Mouse (Mus musculus): ENCODE results near the gene Cd52. TPM values are rescaled to one million over a fixed set of nuclear protein-coding genes. Genes with fewer than 3 reads are reported as not detected.

Gene Cd52
- polyA plus RNA-seq, 1 experiment from 2014 or later: 28.6 TPM

GRCm38 (mm10) chr4:134128221-134128982 lies 33.5 kb upstream of the Cd52 start, which contains the start of gene Sh3bgrl3:
Sh3bgrl3 (minus strand) TSS chr4:134128789.
- peak within 1 kb of the TSS; percentile 81 for H3K4me2 ChIP-seq (ENCODE audit: low read depth, low read length)
- H3K9ac ChIP-seq (ENCODE audit: low read length): peak within 1 kb of the TSS; percentile 89

GRCm38 (mm10) chr4:134127793-134128192 lies 32.9 kb upstream of the Cd52 start:
- Histone ChIP-seq H3K4me3 (ENCODE audit: low read length) (peak overlapping the region; percentile 80), H3K9me3 (replicated peaks; ENCODE audit: control insufficient read depth, low read length) (no peaks in the 10 kb centered on the region), H3K4me2 (ENCODE audit: low read depth, low read length) (peak overlapping the region; percentile 81), H3K27me3 (ENCODE audit: control insufficient read depth, insufficient read depth, low read length) (no peaks in the 10 kb centered on the region), H3K9ac (ENCODE audit: low read length) (peak overlapping the region; percentile 89), H3K27ac (ENCODE audit: low read length) (no peak overlapping the region; the same call in 1 of the 2 replicates), H3K36me3 (ENCODE audit: control insufficient read depth, insufficient read depth) (peaks cover 7% of the 10 kb centered on the region), H3K4me1 (ENCODE audit: control insufficient read depth, insufficient read depth, low read length) (peaks cover 18% of the 10 kb centered on the region)
- WGBS: 46% methylated on average over 8 of the region's 8 CpGs
- no peak for ATAC-seq (replicated peaks; ENCODE audit: extremely low read depth, insufficient read depth, low FRiP score)

More at GRCm38 (mm10) chr4:134128221-134128982, 33.5 kb upstream of the Cd52 start, which contains the start of gene Sh3bgrl3:
- peak; percentile 96 for ATAC-seq (replicated peaks; ENCODE audit: extremely low read depth, insufficient read depth, low FRiP score)
- H3K27ac ChIP-seq (ENCODE audit: low read length): peak within 1 kb of the TSS; percentile 82
- WGBS: under 1% methylated on average over 47 of the region's 50 CpGs
- H3K27me3 ChIP-seq (ENCODE audit: control insufficient read depth, insufficient read depth, low read length): no peaks in the 10 kb centered on the region
- peaks cover 7% of the 10 kb centered on the region for H3K36me3 ChIP-seq (ENCODE audit: control insufficient read depth, insufficient read depth)
- peaks cover 18% of the 10 kb centered on the region for H3K4me1 ChIP-seq (ENCODE audit: control insufficient read depth, insufficient read depth, low read length)
- no peaks in the 10 kb centered on the region for H3K9me3 ChIP-seq (replicated peaks; ENCODE audit: control insufficient read depth, low read length)
- H3K4me3 ChIP-seq (ENCODE audit: low read length): peak within 1 kb of the TSS; percentile 80

GRCm38 (mm10) chr4:134127121-134127455 lies 32.2 kb upstream of the Cd52 start:
- Histone ChIP-seq H3K9ac (ENCODE audit: low read length) (no peak overlapping the region), H3K4me3 (ENCODE audit: low read length) (no peak overlapping the region; the same call in 1 of the 2 replicates), H3K4me2 (ENCODE audit: low read depth, low read length) (peak overlapping the region; percentile 81; the same call in 1 of the 2 replicates)

GRCm38 (mm10) chr4:134126300-134127120 lies 31.6 kb upstream of the Cd52 start:
- Histone ChIP-seq H3K4me3 (ENCODE audit: low read length) (no peak overlapping the region), H3K9me3 (replicated peaks; ENCODE audit: control insufficient read depth, low read length) (no peaks in the 10 kb centered on the region), H3K4me2 (ENCODE audit: low read depth, low read length) (no peak overlapping the region), H3K9ac (ENCODE audit: low read length) (no peak overlapping the region), H3K27me3 (ENCODE audit: control insufficient read depth, insufficient read depth, low read length) (no peaks in the 10 kb centered on the region), H3K27ac (ENCODE audit: low read length) (no peak overlapping the region), H3K36me3 (ENCODE audit: control insufficient read depth, insufficient read depth) (peaks cover 6% of the 10 kb centered on the region), H3K4me1 (ENCODE audit: control insufficient read depth, insufficient read depth, low read length) (peaks cover 18% of the 10 kb centered on the region)
- no peak for ATAC-seq (replicated peaks; ENCODE audit: extremely low read depth, insufficient read depth, low FRiP score)
- WGBS: 86% methylated on average over 21 of the region's 21 CpGs

More at GRCm38 (mm10) chr4:134127121-134127455, 32.2 kb upstream of the Cd52 start:
- no peaks in the 10 kb centered on the region for H3K27me3 ChIP-seq (ENCODE audit: control insufficient read depth, insufficient read depth, low read length)
- peaks cover 7% of the 10 kb centered on the region for H3K36me3 ChIP-seq (ENCODE audit: control insufficient read depth, insufficient read depth)
- H3K4me1 ChIP-seq (ENCODE audit: control insufficient read depth, insufficient read depth, low read length): peaks cover 18% of the 10 kb centered on the region
- no peaks in the 10 kb centered on the region for H3K9me3 ChIP-seq (replicated peaks; ENCODE audit: control insufficient read depth, low read length)
- WGBS: 81% methylated on average over 7 of the region's 7 CpGs
- ATAC-seq (replicated peaks; ENCODE audit: extremely low read depth, insufficient read depth, low FRiP score): no peak
- no peak overlapping the region for H3K27ac ChIP-seq (ENCODE audit: low read length)

- Histone ChIP-seq H3K4me1 (ENCODE audit: control insufficient read depth, insufficient read depth, low read length) (peaks cover 18% of the 10 kb centered on the region), H3K4me2 (ENCODE audit: low read depth, low read length) (no peak overlapping the region), H3K9ac (ENCODE audit: low read length) (no peak overlapping the region), H3K27ac (ENCODE audit: low read length) (no peak overlapping the region), H3K4me3 (ENCODE audit: low read length) (no peak overlapping the region), H3K27me3 (ENCODE audit: control insufficient read depth, insufficient read depth, low read length) (no peaks in the 10 kb centered on the region), H3K9me3 (replicated peaks; ENCODE audit: control insufficient read depth, low read length) (no peaks in the 10 kb centered on the region), H3K36me3 (ENCODE audit: control insufficient read depth, insufficient read depth) (no peaks in the 10 kb centered on the region)
- no peak for ATAC-seq (replicated peaks; ENCODE audit: extremely low read depth, insufficient read depth, low FRiP score)
- 82% methylated on average over 15 of the region's 15 CpGs for WGBS
Observed at GRCm38 (mm10) chr4:134125383-134126060, 30.6 kb upstream of the Cd52 start.

- ATAC-seq (replicated peaks; ENCODE audit: extremely low read depth, insufficient read depth, low FRiP score): no peak
- Histone ChIP-seq H3K4me3 (ENCODE audit: low read length) (no peak overlapping the region), H3K9me3 (replicated peaks; ENCODE audit: control insufficient read depth, low read length) (no peaks in the 10 kb centered on the region), H3K4me2 (ENCODE audit: low read depth, low read length) (no peak overlapping the region), H3K36me3 (ENCODE audit: control insufficient read depth, insufficient read depth) (no peaks in the 10 kb centered on the region), H3K27me3 (ENCODE audit: control insufficient read depth, insufficient read depth, low read length) (no peaks in the 10 kb centered on the region), H3K9ac (ENCODE audit: low read length) (no peak overlapping the region), H3K4me1 (ENCODE audit: control insufficient read depth, insufficient read depth, low read length) (peaks cover 12% of the 10 kb centered on the region), H3K27ac (ENCODE audit: low read length) (no peak overlapping the region)
- WGBS: 20% methylated on average over 17 of the region's 17 CpGs
Observed at GRCm38 (mm10) chr4:134123680-134124551, 29.0 kb upstream of the Cd52 start.

- 92% methylated on average over 6 of the region's 6 CpGs for WGBS
- no peak for ATAC-seq (replicated peaks; ENCODE audit: extremely low read depth, insufficient read depth, low FRiP score)
Observed at GRCm38 (mm10) chr4:134123147-134123546, 28.3 kb upstream of the Cd52 start.

GRCm38 (mm10) chr4:134122281-134122680 lies 27.4 kb upstream of the Cd52 start:
- no peaks in the 10 kb centered on the region for H3K36me3 ChIP-seq (ENCODE audit: control insufficient read depth, insufficient read depth)
- H3K9me3 ChIP-seq (replicated peaks; ENCODE audit: control insufficient read depth, low read length): no peaks in the 10 kb centered on the region
- no peaks in the 10 kb centered on the region for H3K27me3 ChIP-seq (ENCODE audit: control insufficient read depth, insufficient read depth, low read length)
- WGBS: 46% methylated on average over 3 of the region's 3 CpGs
- no peak overlapping the region for H3K4me3 ChIP-seq (ENCODE audit: low read length)
- H3K4me1 ChIP-seq (ENCODE audit: control insufficient read depth, insufficient read depth, low read length): peaks cover 4% of the 10 kb centered on the region
- no peak overlapping the region for H3K9ac ChIP-seq (ENCODE audit: low read length)
- peak overlapping the region; percentile 30; the same call in 1 of the 2 replicates for H3K27ac ChIP-seq (ENCODE audit: low read length)
- no peak for ATAC-seq (replicated peaks; ENCODE audit: extremely low read depth, insufficient read depth, low FRiP score)
- H3K4me2 ChIP-seq (ENCODE audit: low read depth, low read length): no peak overlapping the region

More at GRCm38 (mm10) chr4:134123147-134123546, 28.3 kb upstream of the Cd52 start:
- H3K4me1 ChIP-seq (ENCODE audit: control insufficient read depth, insufficient read depth, low read length): peaks cover 12% of the 10 kb centered on the region
- H3K4me2 ChIP-seq (ENCODE audit: low read depth, low read length): no peak overlapping the region
- H3K36me3 ChIP-seq (ENCODE audit: control insufficient read depth, insufficient read depth): no peaks in the 10 kb centered on the region
- H3K4me3 ChIP-seq (ENCODE audit: low read length): no peak overlapping the region
- H3K9me3 ChIP-seq (replicated peaks; ENCODE audit: control insufficient read depth, low read length): no peaks in the 10 kb centered on the region
- H3K27me3 ChIP-seq (ENCODE audit: control insufficient read depth, insufficient read depth, low read length): no peaks in the 10 kb centered on the region
- no peak overlapping the region for H3K27ac ChIP-seq (ENCODE audit: low read length)
- no peak overlapping the region for H3K9ac ChIP-seq (ENCODE audit: low read length)
